Mouse (Mus musculus) skeletal muscle tissue, postnatal 0 days (tissue): ENCODE measurements around the gene Mthfd2. TPM values are rescaled to one million over a fixed set of nuclear protein-coding genes. Genes with fewer than 3 reads are reported as not detected.

Source experiments
- polyA plus RNA-seq: library from polyadenylated mRNA; unstranded; fragments of >200 nt; fragmentation: Nextera tagmentation; extraction: Ambion mirVana; gene quantifications from 2 replicates; pipeline ENCODE4 v1.2.1, GENCODE M21; 2015

Gene Mthfd2
- 8.2 and 13.9 TPM in 2 replicates for polyA plus RNA-seq

DNA sequence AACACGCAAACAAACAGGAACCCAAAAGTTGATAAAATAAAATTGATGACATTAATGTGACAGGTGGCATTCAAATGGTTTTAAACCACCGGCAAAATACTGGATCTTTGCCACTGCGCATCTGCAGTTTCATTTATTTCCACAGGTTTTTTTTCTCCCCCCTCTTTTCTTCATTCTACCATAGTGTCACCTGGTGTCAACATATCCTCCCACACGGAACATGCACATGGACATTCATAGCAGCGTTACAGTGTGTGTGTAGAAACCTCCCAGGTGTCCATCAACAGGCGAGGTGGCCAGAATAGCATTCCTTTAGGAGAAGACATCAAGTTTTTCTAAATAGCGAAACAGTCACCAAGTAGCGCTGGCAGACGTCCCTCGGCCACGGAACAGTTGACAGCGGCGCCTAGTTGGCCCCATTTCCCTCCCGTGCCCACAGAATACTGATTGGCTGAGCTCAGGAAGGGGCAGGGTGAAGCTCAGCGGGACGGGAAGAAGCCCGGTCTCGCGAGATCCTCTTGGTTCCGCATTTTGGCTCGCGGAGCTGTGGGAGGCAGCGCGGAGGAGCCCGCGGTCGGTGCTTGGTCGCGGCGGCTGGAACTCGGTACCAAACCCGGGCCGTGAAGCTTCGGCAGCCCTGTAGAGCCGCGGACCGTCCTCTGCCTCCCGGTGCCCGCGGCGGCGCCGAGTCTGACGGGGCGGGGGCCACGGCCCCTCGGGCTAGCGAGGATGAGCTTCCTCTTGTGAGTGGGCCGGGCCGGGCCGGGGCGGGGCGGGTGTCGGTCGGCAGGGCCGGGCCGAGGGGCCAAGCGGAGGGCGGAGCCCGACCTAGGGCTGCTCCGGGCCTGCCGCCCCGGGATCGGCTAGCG lies at the start of gene Mthfd2, which contains the start of gene Mob1a:
Gene Mthfd2 (minus strand): TSS at position 384 of the 869 bp plus-strand sequence.
Gene Mob1a (plus strand): TSS at position 492 of the 869 bp plus-strand sequence.

GRCm38 (mm10) chr6:83348873-83349272 lies 23.2 kb upstream of the Mthfd2 start, which contains the start of gene Bola3:
Gene Bola3, plus strand, starts transcription at chr6:83349147.

Other genes starting within 250 kb of the Mthfd2 start
- gene Pcgf1, start 248.0 kb downstream of the Mthfd2 start, polyA plus RNA-seq: 10.8 and 11.5 TPM in 2 replicates
- 0.72 and 0.74 TPM in 2 replicates for gene Lbx2, start 239.5 kb downstream of the Mthfd2 start, polyA plus RNA-seq
- gene Ccdc142, start 224.3 kb downstream of the Mthfd2 start, polyA plus RNA-seq: 1.1 and 1.7 TPM in 2 replicates
- 1.3 and 1.6 TPM in 2 replicates for gene Gm42688, start 224.3 kb downstream of the Mthfd2 start, polyA plus RNA-seq
- gene Mrpl53, start 216.9 kb downstream of the Mthfd2 start, polyA plus RNA-seq: 194 and 207 TPM in 2 replicates
- 12.7 and 13.6 TPM in 2 replicates for gene Mogs, start 210.4 kb downstream of the Mthfd2 start, polyA plus RNA-seq
- 41.1 and 47.1 TPM in 2 replicates for gene Wbp1, start 204.3 kb downstream of the Mthfd2 start, polyA plus RNA-seq
- 6.5 and 9.5 TPM in 2 replicates for gene Ino80b, start 200.5 kb downstream of the Mthfd2 start, polyA plus RNA-seq
- 18.9 and 22.0 TPM in 2 replicates for gene Rtkn, start 190.4 kb downstream of the Mthfd2 start, polyA plus RNA-seq
- gene Wdr54, start 169.5 kb downstream of the Mthfd2 start, polyA plus RNA-seq: 1.1 and 1.5 TPM in 2 replicates
- 0.41 and 0.54 TPM in 2 replicates for gene 1700003E16Rik, start 169.5 kb downstream of the Mthfd2 start, polyA plus RNA-seq
- 56.2 and 58.8 TPM in 2 replicates for gene Dctn1, start 160.0 kb downstream of the Mthfd2 start, polyA plus RNA-seq
- 0.04 TPM in 1 of 2 replicates, not detected in the other for gene Slc4a5, start 106.1 kb downstream of the Mthfd2 start, polyA plus RNA-seq
- gene Mob1a, start 108 bp upstream of the Mthfd2 start, polyA plus RNA-seq: 19.0 and 20.2 TPM in 2 replicates
- gene Bola3, start 23.2 kb upstream of the Mthfd2 start, polyA plus RNA-seq: 310 and 323 TPM in 2 replicates
- gene Tet3, start 133.2 kb upstream of the Mthfd2 start, polyA plus RNA-seq: 22.3 and 23.3 TPM in 2 replicates
- gene Dguok, start 181.1 kb upstream of the Mthfd2 start, polyA plus RNA-seq: 45.9 and 47.1 TPM in 2 replicates
- gene Actg2, start 210.4 kb upstream of the Mthfd2 start, polyA plus RNA-seq: 14.8 and 17.6 TPM in 2 replicates
- gene Stambp, start 246.8 kb upstream of the Mthfd2 start, polyA plus RNA-seq: 14.0 and 17.1 TPM in 2 replicates